Mouse (Mus musculus) stomach, embryonic 14.5 days (tissue): ENCODE measurements at regions not wholly inside any gene's neighbourhood (a gene's known extent, or its start where the extent isn't known, plus 50 kb on each side); places are given as distances from the start of the nearest gene placed in this dataset.
A peak's percentile ranks its signal among the peaks of the same experiment; 100 is the strongest.

Experiments used
- ATAC-seq: fragments of 200-750 bp; cut with Nextera tagmentation; 2 replicates; pipeline ENCODE4 v1.8.0; 2017; ENCODE audit warnings: low read depth, moderate TSS enrichment; ENCODE audit not compliant: insufficient number of reproducible peaks, insufficient read depth, low FRiP score
- H3K27ac ChIP-seq: fragments of 300-500 bp; sonication (generic); 2 replicates; pipeline ENCODE4 v1.5.1; 2014; ENCODE audit warnings: mild to moderate bottlenecking, low read length, moderate library complexity, mixed read lengths
- H3K27me3 ChIP-seq: fragments of 300-500 bp; sonication (generic); 2 replicates; pipeline ENCODE4 v1.6.1; 2014; ENCODE audit warnings: low read length, control low read depth, mixed read lengths; ENCODE audit not compliant: control insufficient read depth, insufficient read depth
- H3K36me3 ChIP-seq: fragments of 300-500 bp; sonication (generic); 2 replicates; pipeline ENCODE4 v1.6.1; 2014; ENCODE audit warnings: mild to moderate bottlenecking, control low read depth, low read length, moderate library complexity, mixed read lengths; ENCODE audit not compliant: control insufficient read depth, insufficient read depth
- H3K4me1 ChIP-seq: fragments of 300-500 bp; sonication (generic); 2 replicates; pipeline ENCODE4 v1.6.1; 2014; ENCODE audit warnings: low read length, control low read depth, mixed read lengths; ENCODE audit not compliant: control insufficient read depth, insufficient read depth
- H3K4me2 ChIP-seq: fragments of 300-500 bp; sonication (generic); replicated peaks from 2 replicates; pipeline ENCODE4 v1.6.1; 2014; ENCODE audit warnings: low read depth, low read length, control low read depth
- H3K4me3 ChIP-seq: fragments of 300-500 bp; sonication (generic); 2 replicates; pipeline ENCODE4 v1.5.1; 2014; ENCODE audit warnings: low read depth, low read length, control low read depth
- H3K9ac ChIP-seq: fragments of 300-500 bp; sonication (generic); replicated peaks from 2 replicates; pipeline ENCODE4 v1.6.1; 2014; ENCODE audit warnings: low read depth, mild to moderate bottlenecking, control low read depth, low read length, moderate library complexity, mixed read lengths
- H3K9me3 ChIP-seq: fragments of 300-500 bp; sonication (generic); 2 replicates; pipeline ENCODE4 v1.6.1; 2016; ENCODE audit warnings: low read depth, low read length, control low read depth; ENCODE audit not compliant: control insufficient read depth
- WGBS: fragments of 180-500 bp; shearing (Covaris S2); extraction: QIAGEN DNeasy Blood & Tissue Kit; methylation state at CpG from one replicate; pipeline ENCODE4 v1.1.7; 2014; 5-methylcytosine and 5-hydroxymethylcytosine counted together

DNA sequence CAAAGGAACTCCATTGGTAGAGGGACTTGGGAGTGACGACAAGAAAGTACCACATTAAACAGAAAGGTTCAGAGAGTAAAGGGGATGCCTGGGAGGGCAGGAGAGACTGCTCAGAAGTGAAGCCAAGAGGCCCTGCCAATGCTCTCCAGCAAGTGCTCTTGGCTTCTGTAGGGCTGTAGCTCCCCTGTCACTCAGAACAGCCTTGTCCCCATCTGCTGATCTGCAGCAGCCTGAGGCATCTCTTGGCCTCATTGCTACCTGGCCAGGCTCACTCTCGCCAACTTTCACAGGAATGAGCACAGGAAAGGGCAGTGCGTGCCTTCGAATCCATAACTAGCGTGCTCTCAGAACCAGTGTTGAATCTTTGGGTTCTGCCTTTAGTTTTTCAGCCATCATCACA, 205.2 kb upstream of the Gm10295 start:
- Histone ChIP-seq H3K9me3 (no peaks in the 10 kb centered on the region), H3K4me1 (no peaks in the 10 kb centered on the region), H3K36me3 (no peaks in the 10 kb centered on the region), H3K4me2 (no peak overlapping the region), H3K9ac (no peak overlapping the region), H3K4me3 (no peak overlapping the region), H3K27ac (no peak overlapping the region), H3K27me3 (no peaks in the 10 kb centered on the region)
- no peak for ATAC-seq
- 89% methylated on average over 5 of the region's 5 CpGs for WGBS

- 87% methylated on average over 3 of the region's 3 CpGs for WGBS
- no peaks in the 10 kb centered on the region for H3K4me1 ChIP-seq
- no peak overlapping the region for H3K9ac ChIP-seq
- H3K9me3 ChIP-seq: no peaks in the 10 kb centered on the region
- H3K36me3 ChIP-seq: no peaks in the 10 kb centered on the region
- no peak overlapping the region for H3K4me2 ChIP-seq
- ATAC-seq: no peak
- no peaks in the 10 kb centered on the region for H3K27me3 ChIP-seq
- no peak overlapping the region for H3K27ac ChIP-seq
- no peak overlapping the region for H3K4me3 ChIP-seq
Measured at GRCm38 (mm10) chr7:71555476-71555875, 204.2 kb upstream of the Gm10295 start.

- 61% methylated on average over 6 of the region's 6 CpGs for WGBS
- ATAC-seq: no peak
Measured at GRCm38 (mm10) chr7:71546606-71547213, 195.4 kb upstream of the Gm10295 start.

DNA sequence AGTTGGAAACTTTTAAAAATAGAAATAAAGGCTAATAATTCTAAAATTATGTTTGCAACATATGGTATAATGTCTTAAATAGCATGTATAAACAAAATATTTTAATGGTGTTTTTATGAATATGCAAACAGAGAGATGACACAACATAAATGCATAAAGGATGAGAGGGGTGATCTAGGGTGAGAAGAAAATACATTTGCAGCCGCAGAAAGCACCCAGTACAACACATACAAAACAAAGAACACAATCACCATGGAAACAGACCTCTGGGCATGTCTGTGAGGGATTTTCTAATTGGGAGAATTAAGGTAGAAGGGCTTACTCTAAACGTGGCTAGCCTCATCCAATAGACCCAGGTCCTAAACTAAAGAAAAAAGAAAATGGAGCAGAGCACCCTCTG, 190.2 kb upstream of the Gm10295 start:
- 75% methylated on average over 2 of the region's 2 CpGs for WGBS
- no peak for ATAC-seq
- H3K9ac ChIP-seq: no peak overlapping the region
- H3K4me3 ChIP-seq: no peak overlapping the region
- no peaks in the 10 kb centered on the region for H3K36me3 ChIP-seq
- H3K27me3 ChIP-seq: no peaks in the 10 kb centered on the region
- no peaks in the 10 kb centered on the region for H3K9me3 ChIP-seq
- no peak overlapping the region for H3K27ac ChIP-seq
- H3K4me1 ChIP-seq: no peaks in the 10 kb centered on the region
- H3K4me2 ChIP-seq: no peak overlapping the region

More at GRCm38 (mm10) chr7:71546606-71547213, 195.4 kb upstream of the Gm10295 start:
- Histone ChIP-seq H3K36me3 (no peaks in the 10 kb centered on the region), H3K4me2 (no peak overlapping the region), H3K4me3 (no peak overlapping the region), H3K27ac (no peak overlapping the region), H3K9ac (no peak overlapping the region), H3K27me3 (no peaks in the 10 kb centered on the region), H3K4me1 (no peaks in the 10 kb centered on the region), H3K9me3 (no peaks in the 10 kb centered on the region)

- no peak overlapping the region for H3K27ac ChIP-seq
- 0 out of 2 replicates have a peak, but pooled peaks have one; percentile 61 for ATAC-seq
Measured at GRCm38 (mm10) chr7:71533109-71533508, 181.8 kb upstream of the Gm10295 start.

GRCm38 (mm10) chr7:71531496-71531895, 180.2 kb upstream of the Gm10295 start:
- Histone ChIP-seq H3K4me3 (no peak overlapping the region), H3K36me3 (no peaks in the 10 kb centered on the region), H3K4me2 (no peak overlapping the region), H3K9me3 (no peaks in the 10 kb centered on the region), H3K27ac (no peak overlapping the region; the same call in 1 of the 2 replicates), H3K9ac (no peak overlapping the region), H3K27me3 (no peaks in the 10 kb centered on the region), H3K4me1 (peaks cover 9% of the 10 kb centered on the region; the same call in 1 of the 2 replicates)
- no peak for ATAC-seq
- WGBS: 26% methylated on average over 6 of the region's 6 CpGs

More at GRCm38 (mm10) chr7:71533109-71533508, 181.8 kb upstream of the Gm10295 start:
- Histone ChIP-seq H3K4me2 (no peak overlapping the region), H3K4me3 (no peak overlapping the region), H3K36me3 (no peaks in the 10 kb centered on the region), H3K27me3 (no peaks in the 10 kb centered on the region), H3K9me3 (no peaks in the 10 kb centered on the region), H3K4me1 (peaks cover 9% of the 10 kb centered on the region; the same call in 1 of the 2 replicates), H3K9ac (no peak overlapping the region)
- WGBS: 23% methylated on average over 5 of the region's 5 CpGs

DNA sequence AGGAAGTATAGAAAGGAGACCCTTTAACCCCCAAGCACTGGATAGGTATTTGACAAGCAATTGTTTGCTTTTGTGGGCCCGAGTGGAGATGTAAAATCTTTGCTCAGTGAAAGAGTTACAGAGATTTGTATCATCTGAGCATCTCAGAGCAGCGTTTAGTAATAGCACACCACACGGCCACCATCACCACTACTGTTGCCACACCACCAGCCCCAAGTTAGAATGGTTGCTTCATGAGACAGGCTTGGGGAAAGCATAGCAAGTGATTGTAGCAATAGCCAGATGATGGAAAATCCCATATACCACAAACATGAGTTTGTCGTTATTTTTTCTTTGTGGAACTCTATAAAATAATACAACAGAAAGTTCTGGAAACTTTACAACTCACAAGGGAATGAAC, 179.6 kb upstream of the Gm10295 start:
- Histone ChIP-seq H3K27ac (no peak overlapping the region; the same call in 1 of the 2 replicates), H3K9me3 (no peaks in the 10 kb centered on the region), H3K36me3 (no peaks in the 10 kb centered on the region), H3K9ac (no peak overlapping the region), H3K4me2 (no peak overlapping the region), H3K4me1 (peaks cover 9% of the 10 kb centered on the region; the same call in 1 of the 2 replicates), H3K27me3 (no peaks in the 10 kb centered on the region), H3K4me3 (no peak overlapping the region)
- WGBS: 69% methylated on average over 4 of the region's 4 CpGs
- no peak for ATAC-seq

- no peak for ATAC-seq
- Histone ChIP-seq H3K36me3 (no peaks in the 10 kb centered on the region), H3K4me1 (no peaks in the 10 kb centered on the region), H3K9me3 (no peaks in the 10 kb centered on the region), H3K9ac (no peak overlapping the region), H3K27ac (no peak overlapping the region), H3K4me2 (no peak overlapping the region), H3K4me3 (no peak overlapping the region), H3K27me3 (no peaks in the 10 kb centered on the region)
- whole genome bisulfite sequencing: 63% methylated on average over 2 of the region's 2 CpGs
Measured at GRCm38 (mm10) chr7:71526152-71526551, 174.9 kb upstream of the Gm10295 start.

- Histone ChIP-seq H3K27ac (no peak overlapping the region), H3K9ac (no peak overlapping the region), H3K9me3 (no peaks in the 10 kb centered on the region), H3K4me3 (no peak overlapping the region), H3K27me3 (no peaks in the 10 kb centered on the region), H3K4me2 (no peak overlapping the region), H3K4me1 (no peaks in the 10 kb centered on the region), H3K36me3 (no peaks in the 10 kb centered on the region)
- ATAC-seq: no peak
Measured at GRCm38 (mm10) chr7:71524577-71525126, 173.4 kb upstream of the Gm10295 start.
